Comparison of ENCODE assay signal across 8 mouse cellular contexts in the genomic region with DNA sequence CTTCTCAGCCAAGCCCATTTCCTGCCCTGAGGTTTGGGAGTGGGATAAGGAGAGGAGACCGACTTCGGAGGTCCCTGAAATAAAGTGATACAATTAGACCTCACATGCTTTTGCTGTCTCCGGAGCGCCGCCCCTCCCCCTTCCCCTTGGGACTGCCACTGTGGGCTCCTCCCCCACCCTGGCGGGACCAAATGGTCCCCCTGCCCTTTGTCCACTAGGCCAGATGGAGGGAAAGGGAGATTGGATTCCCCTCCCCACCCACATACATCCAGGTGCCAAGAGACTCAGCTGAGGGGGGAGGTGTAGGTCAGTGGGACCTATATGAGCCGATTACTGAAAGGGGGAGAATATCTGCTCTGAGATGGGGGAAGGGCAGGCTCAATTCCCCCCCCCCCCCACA. TPM values are rescaled to one million over a fixed set of nuclear protein-coding genes. Genes with fewer than 3 reads are reported as not detected.
A peak's percentile ranks its signal among the peaks of the same experiment; 100 is the strongest.
DNase-seq lines count a peak whose midpoint lies in the region; ATAC-seq and TF ChIP-seq lines count a peak whose summit lies in the region.

No protein-coding gene starts in this region.

- H3K27ac ChIP-seq in heart, embryonic 13.5 days (replicated peaks): peak overlapping the region; percentile 84
- H3K27ac ChIP-seq in forebrain, embryonic 15.5 days (replicated peaks): peak overlapping the region; percentile 93

- peak overlapping the region; percentile 95 for H3K4me2 ChIP-seq in heart, embryonic 13.5 days
- peak overlapping the region; percentile 96 for H3K4me2 ChIP-seq in forebrain, embryonic 15.5 days (replicated peaks)
- H3K4me2 ChIP-seq in myocyte (ENCODE audit: low read depth): peak overlapping the region; percentile 93

- peak overlapping the region; percentile 50 for H3ac ChIP-seq in myocyte (ENCODE audit: control insufficient read depth, insufficient read length)

- 5% methylated on average over 6 of the region's 7 CpGs for WGBS in heart, embryonic 13.5 days
- WGBS in forebrain, embryonic 15.5 days: 4% methylated on average over 6 of the region's 7 CpGs

- H3K4me3 ChIP-seq in heart, embryonic 13.5 days: peak overlapping the region; percentile 68
- H3K4me3 ChIP-seq in forebrain, embryonic 15.5 days: peak overlapping the region; percentile 77
- H3K4me3 ChIP-seq in myocyte: peak overlapping the region; percentile 75

- DNase-seq in heart, adult 8-10 months (ENCODE audit: low spot score): no peak
- peak; percentile 67 for DNase-seq in brain, adult 2 months (ENCODE audit: low read depth, low spot score)
- peak; percentile 87 for DNase-seq in kidney, postnatal 10 days
- no peak for DNase-seq in urinary bladder, postnatal 36 days (ENCODE audit: low spot score in 2 of 2)
- DNase-seq in left cerebral cortex, adult 9 months (ENCODE audit: low spot score in 2 of 2): no peak

- 0 out of 2 replicates have a peak, but pooled peaks cover 1% of the 10 kb centered on the region for H3K36me3 ChIP-seq in heart, embryonic 13.5 days
- H3K36me3 ChIP-seq in forebrain, embryonic 15.5 days: no peaks in the 10 kb centered on the region
- no peaks in the 10 kb centered on the region for H3K36me3 ChIP-seq in myocyte (ENCODE audit: control insufficient read depth, insufficient read depth)

- peaks cover 39% of the 10 kb centered on the region for H3K79me2 ChIP-seq in myocyte (ENCODE audit: control insufficient read depth, insufficient read depth)

- peaks cover 3% of the 10 kb centered on the region; the same call in 1 of the 2 replicates for H3K27me3 ChIP-seq in heart, embryonic 13.5 days (replicated peaks)
- H3K27me3 ChIP-seq in forebrain, embryonic 15.5 days: no peaks in the 10 kb centered on the region
- no peaks in the 10 kb centered on the region for H3K27me3 ChIP-seq in myocyte (ENCODE audit: control insufficient read depth, insufficient read depth, insufficient read length)

- ATAC-seq in heart, embryonic 13.5 days (ENCODE audit: extremely low read depth, insufficient number of reproducible peaks, low FRiP score, low TSS enrichment): no peak
- ATAC-seq in forebrain, embryonic 15.5 days (replicated peaks): no peak

- no peak for TF ChIP-seq POLR2A in myocyte (IDR thresholded peaks at IDR 0.05; ENCODE audit: insufficient read length, low read depth)

- H3K4me1 ChIP-seq in heart, embryonic 13.5 days: peaks cover 86% of the 10 kb centered on the region
- peaks cover 63% of the 10 kb centered on the region for H3K4me1 ChIP-seq in forebrain, embryonic 15.5 days

- no peaks in the 10 kb centered on the region for H3K9me3 ChIP-seq in heart, embryonic 13.5 days
- H3K9me3 ChIP-seq in forebrain, embryonic 15.5 days: no peaks in the 10 kb centered on the region

- peak overlapping the region; percentile 88 for H3K9ac ChIP-seq in heart, embryonic 13.5 days
- H3K9ac ChIP-seq in forebrain, embryonic 15.5 days (replicated peaks): peak overlapping the region; percentile 88

TF ChIP-seq in myocyte, 11 proteins besides CTCF, POLR2A, EP300 and RAD21:
- no peak for TF ChIP-seq SRF (IDR thresholded peaks at IDR 0.05; ENCODE audit: control insufficient read depth, insufficient read length, low read depth)
- peak in 2 of 3 experiments; percentile 13 to 64 for TF ChIP-seq MYOD1 (IDR thresholded peaks at IDR 0.05; ENCODE audit: control insufficient read depth in 1 of 3, insufficient read length in 2 of 3, low read depth in 2 of 3)
- TF ChIP-seq MYOG (IDR thresholded peaks at IDR 0.05; ENCODE audit: control insufficient read depth in 1 of 3, insufficient read depth in 1 of 3, insufficient read length in 2 of 3, low read depth in 2 of 3): peak in 1 of 3 experiments; percentile 62
- peak; percentile 24 for TF ChIP-seq TCF12 (IDR thresholded peaks at IDR 0.05; ENCODE audit: insufficient read depth, poor library complexity, severe bottlenecking)

RNA-seq across cellular contexts. Expression of a gene that starts 0.3 kb away (rescaled TPM):
- polyA plus RNA-seq in heart, embryonic 13.5 days (2015; fragmentation: Nextera tagmentation; extraction: Ambion mirVana): 82.0 and 85.0 TPM in 2 replicates
- total RNA-seq in heart, adult 8-10 months (2022): 10 to 100 TPM; 72.2 to 76.0 (median 74.5) TPM
- polyA plus RNA-seq in forebrain, embryonic 15.5 days (2015; fragmentation: Nextera tagmentation; extraction: Ambion mirVana): 251 and 266 TPM in 2 replicates
- 274 TPM for polyA plus RNA-seq in myocyte (2012; fragmentation: generic; extraction: Trizol)

RNA-seq across cellular contexts. Expression of a gene that starts 5.3 kb away (rescaled TPM):
- polyA plus RNA-seq in heart, embryonic 13.5 days (2015; fragmentation: Nextera tagmentation; extraction: Ambion mirVana): 44.8 and 53.3 TPM in 2 replicates
- 10 to 100 TPM; 17.5 to 20.6 (median 19.5) TPM for total RNA-seq in heart, adult 8-10 months (2022)
- polyA plus RNA-seq in forebrain, embryonic 15.5 days (2015; fragmentation: Nextera tagmentation; extraction: Ambion mirVana): 64.8 and 68.5 TPM in 2 replicates
- 19.2 TPM for polyA plus RNA-seq in myocyte (2012; fragmentation: generic; extraction: Trizol)

RNA-seq across cellular contexts. Expression of a gene that starts 5.6 kb away (rescaled TPM):
- polyA plus RNA-seq in heart, embryonic 13.5 days (2015; fragmentation: Nextera tagmentation; extraction: Ambion mirVana): 7.4 and 7.7 TPM in 2 replicates
- 10 to 100 TPM in 2 of 4 experiments, 1 to 10 TPM in 2; 6.0 to 11.8 (median 9.6) TPM for total RNA-seq in heart, adult 8-10 months (2022)
- 5.6 and 6.9 TPM in 2 replicates for polyA plus RNA-seq in forebrain, embryonic 15.5 days (2015; fragmentation: Nextera tagmentation; extraction: Ambion mirVana)
- 4.2 TPM for polyA plus RNA-seq in myocyte (2012; fragmentation: generic; extraction: Trizol)

RNA-seq across cellular contexts. Expression of a gene that starts 12.9 kb away (rescaled TPM):
- 0.19 and 0.31 TPM in 2 replicates for polyA plus RNA-seq in heart, embryonic 13.5 days (2015; fragmentation: Nextera tagmentation; extraction: Ambion mirVana)
- under 1 TPM in 1 of 4 experiments, not detected in 3; 0.19 TPM for total RNA-seq in heart, adult 8-10 months (2022)
- 0.64 and 0.75 TPM in 2 replicates for polyA plus RNA-seq in forebrain, embryonic 15.5 days (2015; fragmentation: Nextera tagmentation; extraction: Ambion mirVana)
- polyA plus RNA-seq in myocyte (2012; fragmentation: generic; extraction: Trizol): 0.46 TPM

RNA-seq across cellular contexts. Expression of a gene that starts 14.7 kb away (rescaled TPM):
- polyA plus RNA-seq in heart, embryonic 13.5 days (2015; fragmentation: Nextera tagmentation; extraction: Ambion mirVana): 25.7 and 27.2 TPM in 2 replicates
- total RNA-seq in heart, adult 8-10 months (2022): 10 to 100 TPM; 23.1 to 28.9 (median 25.7) TPM
- 33.1 and 36.4 TPM in 2 replicates for polyA plus RNA-seq in forebrain, embryonic 15.5 days (2015; fragmentation: Nextera tagmentation; extraction: Ambion mirVana)
- polyA plus RNA-seq in myocyte (2012; fragmentation: generic; extraction: Trizol): 18.1 TPM

Comparison
In these comparisons a context has a peak if more than half of its experiments do, and no peak if none do; other contexts are left out.
1. DNase-seq: peak in brain, adult 2 months (single experiment) and kidney, postnatal 10 days (single experiment); none in heart, adult 8-10 months (single experiment), urinary bladder, postnatal 36 days (0 of 2) and left cerebral cortex, adult 9 months (0 of 2).
2. Peak in every context shown above with its lines, with median percentiles within 50 percentile points of each other: H3K4me2 ChIP-seq and H3K4me3 ChIP-seq.